Comparison of ENCODE assay signal across 13 mouse cellular contexts in genomic region chr13:101874761-101875160, GRCm38 (mm10).
DNase-seq lines count a peak whose midpoint lies in the region.
"Had no signal": no experiment of that assay in that cellular context is flagged by ENCODE, and none has a peak within 500 bp of the region (broad histone marks: within the 10 kb centered on the region; RNA-seq: fewer than 3 reads in every experiment).

No protein-coding gene starts in this region.

- DNase-seq in layer of hippocampus, adult 11-12 months (ENCODE audit: low spot score), result peak; percentile 23
- DNase-seq in layer of hippocampus, adult 9-10 months (ENCODE audit: low spot score), result no peak
- DNase-seq in layer of hippocampus, postnatal 10 days (ENCODE audit: low spot score in 2 of 2), result peak; percentile 12 to 30
- DNase-seq in right cerebral cortex, adult 2 months (ENCODE audit: low spot score in 2 of 2), result peak; percentile 7 to 29
- DNase-seq in lung, postnatal 4 days, result no peak
- no peak for DNase-seq in kidney, postnatal 10 days
- no peak for DNase-seq in lung, postnatal 25 days (ENCODE audit: low spot score)
- DNase-seq: adrenal gland, postnatal 10 days; cerebellum, adult 11-12 months; kidney, adult 9 months; liver, embryonic 13.5 days; retina, postnatal 1 day; thymus, postnatal 4 days had no signal

Comparison
In these comparisons a context has a peak if more than half of its experiments do, and no peak if none do; other contexts are left out.
1. DNase-seq: peak in layer of hippocampus, adult 11-12 months (single experiment), layer of hippocampus, postnatal 10 days (2 of 2) and right cerebral cortex, adult 2 months (2 of 2); none in layer of hippocampus, adult 9-10 months (single experiment), lung, postnatal 4 days (0 of 2), kidney, postnatal 10 days (single experiment) and lung, postnatal 25 days (single experiment).